26 mouse cellular contexts compared by ENCODE assay signal in the genomic region with DNA sequence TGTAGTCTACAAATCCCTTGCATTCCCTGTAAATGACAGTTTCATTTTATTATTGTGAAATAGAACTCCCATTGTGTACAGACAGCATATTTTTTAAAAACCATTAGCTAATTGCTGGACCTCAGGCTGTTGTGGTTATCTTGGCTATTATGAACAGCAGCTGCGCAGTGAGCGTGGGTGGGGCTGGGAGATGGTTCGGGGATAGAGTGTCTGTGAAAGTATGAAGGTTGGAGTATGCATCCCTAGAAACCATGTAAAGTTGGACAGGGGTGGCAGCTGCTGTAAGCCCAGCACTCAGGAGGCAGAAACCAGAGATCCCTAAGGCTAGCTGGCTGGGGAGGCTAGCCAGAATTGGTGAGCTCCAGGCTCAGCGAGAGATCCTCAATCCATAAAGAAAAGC.
DNase-seq lines count a peak whose midpoint lies in the region; ATAC-seq and TF ChIP-seq lines count a peak whose summit lies in the region.
"Had no signal": no experiment of that assay in that cellular context is flagged by ENCODE, and none has a peak within 500 bp of the region (broad histone marks: within the 10 kb centered on the region; RNA-seq: fewer than 3 reads in every experiment).

No protein-coding gene starts in this region.

- no peaks in the 10 kb centered on the region for H3K9me3 ChIP-seq in heart, embryonic 12.5 days (replicated peaks)
- no peaks in the 10 kb centered on the region for H3K9me3 ChIP-seq in midbrain, embryonic 11.5 days (ENCODE audit: control insufficient read depth, low read length)
- H3K9me3 ChIP-seq in midbrain, embryonic 13.5 days = no peaks in the 10 kb centered on the region
- H3K9me3 ChIP-seq: limb, embryonic 15.5 days; midbrain, embryonic 12.5 days had no signal

- TF ChIP-seq CTCF in heart, adult 2 months (IDR thresholded peaks at IDR 0.05) = no peak

- no peak overlapping the region for H3K9ac ChIP-seq in heart, adult 2 months (ENCODE audit: low read depth, low read length)
- H3K9ac ChIP-seq in heart, embryonic 12.5 days = no peak overlapping the region
- no peak overlapping the region for H3K9ac ChIP-seq in midbrain, embryonic 11.5 days (ENCODE audit: low read length)
- no peak overlapping the region for H3K9ac ChIP-seq in midbrain, embryonic 13.5 days (replicated peaks)
- H3K9ac ChIP-seq: hindbrain, embryonic 14.5 days; limb, embryonic 15.5 days; liver, embryonic 14.5 days; midbrain, embryonic 12.5 days had no signal

- H3K4me3 ChIP-seq in heart, adult 2 months = no peak overlapping the region
- no peak overlapping the region for H3K4me3 ChIP-seq in heart, embryonic 12.5 days
- H3K4me3 ChIP-seq in midbrain, embryonic 11.5 days (ENCODE audit: low read depth, low read length) = no peak overlapping the region
- H3K4me3 ChIP-seq in midbrain, embryonic 13.5 days (replicated peaks) = no peak overlapping the region
- H3K4me3 ChIP-seq: limb, embryonic 15.5 days; midbrain, embryonic 12.5 days had no signal

- peaks cover 3% of the 10 kb centered on the region for H3K4me1 ChIP-seq in heart, adult 2 months (ENCODE audit: control insufficient read depth, insufficient read depth, low read length)
- no peaks in the 10 kb centered on the region for H3K4me1 ChIP-seq in heart, embryonic 12.5 days (replicated peaks)
- H3K4me1 ChIP-seq in midbrain, embryonic 11.5 days (ENCODE audit: control insufficient read depth, insufficient read depth, low read length) = no peaks in the 10 kb centered on the region
- H3K4me1 ChIP-seq in midbrain, embryonic 13.5 days (replicated peaks) = no peaks in the 10 kb centered on the region
- H3K4me1 ChIP-seq: limb, embryonic 15.5 days; midbrain, embryonic 12.5 days had no signal

- H3K27ac ChIP-seq in heart, adult 2 months = no peak overlapping the region
- H3K27ac ChIP-seq in heart, embryonic 12.5 days (ENCODE audit: poor library complexity, severe bottlenecking) = no peak overlapping the region
- no peak overlapping the region for H3K27ac ChIP-seq in midbrain, embryonic 11.5 days (ENCODE audit: low read depth, low read length)
- H3K27ac ChIP-seq in midbrain, embryonic 13.5 days = no peak overlapping the region
- H3K27ac ChIP-seq: hindbrain, embryonic 14.5 days; limb, embryonic 15.5 days; liver, embryonic 14.5 days; midbrain, embryonic 12.5 days had no signal

- 83% methylated on average over 4 of the region's 4 CpGs for WGBS in heart, adult 2 months
- WGBS in heart, embryonic 12.5 days = 92% methylated on average over 4 of the region's 4 CpGs
- WGBS in midbrain, embryonic 11.5 days = 89% methylated on average over 4 of the region's 4 CpGs
- WGBS in midbrain, embryonic 13.5 days = 94% methylated on average over 4 of the region's 4 CpGs

- no peaks in the 10 kb centered on the region for H3K79me2 ChIP-seq in heart, adult 2 months (replicated peaks; ENCODE audit: control insufficient read depth, insufficient read depth, low read length)

- ATAC-seq in heart, embryonic 12.5 days (ENCODE audit: insufficient number of reproducible peaks, low FRiP score) = no peak
- ATAC-seq in midbrain, embryonic 11.5 days (ENCODE audit: low FRiP score) = no peak
- ATAC-seq in midbrain, embryonic 13.5 days = no peak
- ATAC-seq: forebrain, embryonic 14.5 days; intestine, postnatal 0 days had no signal

- H3K4me2 ChIP-seq in heart, embryonic 12.5 days = no peak overlapping the region
- no peak overlapping the region for H3K4me2 ChIP-seq in midbrain, embryonic 11.5 days
- no peak overlapping the region for H3K4me2 ChIP-seq in midbrain, embryonic 13.5 days (replicated peaks)
- H3K4me2 ChIP-seq: hindbrain, embryonic 14.5 days; limb, embryonic 15.5 days; midbrain, embryonic 12.5 days had no signal

- TF ChIP-seq POLR2A in heart, adult 2 months (IDR thresholded peaks at IDR 0.05; ENCODE audit: insufficient read depth, low read depth, low read length) = no peak

- no peaks in the 10 kb centered on the region for H3K27me3 ChIP-seq in heart, adult 2 months (ENCODE audit: control insufficient read depth, insufficient read depth, low read length)
- H3K27me3 ChIP-seq in heart, embryonic 12.5 days (replicated peaks) = no peaks in the 10 kb centered on the region
- H3K27me3 ChIP-seq in midbrain, embryonic 11.5 days (ENCODE audit: control insufficient read depth, insufficient read depth, low read length) = no peaks in the 10 kb centered on the region
- no peaks in the 10 kb centered on the region for H3K27me3 ChIP-seq in midbrain, embryonic 13.5 days
- H3K27me3 ChIP-seq: limb, embryonic 15.5 days; midbrain, embryonic 12.5 days had no signal

- TF ChIP-seq EP300 in heart, adult 2 months (IDR thresholded peaks at IDR 0.05; ENCODE audit: insufficient read depth, low read depth, low read length) = no peak

- peak; percentile 15 for DNase-seq in gastrocnemius, adult 18-20 months (ENCODE audit: low spot score)
- no peak for DNase-seq in gastrocnemius, postnatal 36 days
- DNase-seq in heart, adult 2 months = peak; percentile 39 to 42
- DNase-seq in midbrain, embryonic 11.5 days (ENCODE audit: low spot score, missing footprints) = peak; percentile 31
- DNase-seq in skeletal muscle tissue, adult 2 months (ENCODE audit: low read depth, low spot score) = peak; percentile 19
- no peak for DNase-seq in cerebellum, postnatal 14 days
- DNase-seq: adrenal gland, postnatal 14 days; cerebellum, adult 11 months; cerebellum, adult 9-11 months; kidney, adult 9 months; kidney, postnatal 10 days; layer of hippocampus, adult 9-11 months; lung, adult 2 months; lung, postnatal 14 days; retina, postnatal 1 day; right cerebral cortex, postnatal 14 days; spleen, adult 18-20 months; thymus, postnatal 25 days had no signal

- intact Hi-C loops in gastrocnemius, postnatal 36 days (cut with DNase I) = no loop called here
- intact Hi-C loops in heart, adult 2 months (cut with DNase I) = no loop called here

- no peaks in the 10 kb centered on the region for H3K36me3 ChIP-seq in heart, adult 2 months (ENCODE audit: control insufficient read depth, insufficient read depth, low read length)
- peaks cover 11% of the 10 kb centered on the region for H3K36me3 ChIP-seq in heart, embryonic 12.5 days
- no peaks in the 10 kb centered on the region for H3K36me3 ChIP-seq in midbrain, embryonic 11.5 days (ENCODE audit: control insufficient read depth, insufficient read depth, low read length)
- H3K36me3 ChIP-seq in midbrain, embryonic 13.5 days = peaks cover 16% of the 10 kb centered on the region
- H3K36me3 ChIP-seq: limb, embryonic 15.5 days had no signal

Comparison
In these comparisons a context has a peak if more than half of its experiments do, and no peak if none do; other contexts are left out.
1. DNase-seq: peak in gastrocnemius, adult 18-20 months (single experiment), heart, adult 2 months (2 of 2), midbrain, embryonic 11.5 days (single experiment) and skeletal muscle tissue, adult 2 months (single experiment); none in gastrocnemius, postnatal 36 days (0 of 2) and cerebellum, postnatal 14 days (0 of 2).